Mouse (Mus musculus): ENCODE data around the gene Ganc.

DNA sequence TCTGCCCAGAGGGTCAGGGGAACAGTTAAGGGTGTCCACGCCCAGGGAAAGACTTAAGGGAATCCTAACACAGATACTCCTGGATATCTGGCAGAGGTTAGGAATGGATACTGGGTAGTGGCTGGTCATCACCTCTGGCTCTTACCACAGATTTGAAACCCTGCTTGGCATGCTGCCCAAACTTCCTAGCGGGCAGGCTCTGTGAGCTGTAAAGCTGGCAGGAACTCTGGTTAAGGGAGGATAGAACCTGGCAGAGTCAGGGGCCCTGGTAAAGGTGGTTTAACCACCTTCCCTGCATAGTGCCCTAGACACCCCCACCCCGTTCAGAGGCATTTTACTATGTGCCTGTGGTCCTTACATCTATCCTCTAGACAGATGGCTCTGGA lies 98.9 kb downstream of the Ganc start:
- TF ChIP-seq HCFC1 (IDR thresholded peaks at IDR 0.05; ENCODE audit: borderline replicate concordance, insufficient read depth, low read length) (no peak), CHD2 (IDR thresholded peaks at IDR 0.05; ENCODE audit: low read depth, low read length) (no peak), ZNF384 (IDR thresholded peaks at IDR 0.05; ENCODE audit: low read depth, low read length) (no peak), ZC3H11A (IDR thresholded peaks at IDR 0.05; ENCODE audit: borderline replicate concordance, low read depth, low read length) (no peak)
